Mouse (Mus musculus): Measurements from ENCODE around the gene Cntnap5a.
"Not testable (repeated sequence)": the region's sequence is repeated elsewhere in the genome, so short reads cannot be mapped to it uniquely, and the experiment has no call there.

Cntnap5a gene

GRCm38 (mm10) chr1:116107010-116107723 is 422.6 kb downstream of the Cntnap5a start:
- DNase-seq = no peak

- no peak for DNase-seq
Observed at GRCm38 (mm10) chr1:116107724-116108058, 423.1 kb downstream of the Cntnap5a start.

DNA sequence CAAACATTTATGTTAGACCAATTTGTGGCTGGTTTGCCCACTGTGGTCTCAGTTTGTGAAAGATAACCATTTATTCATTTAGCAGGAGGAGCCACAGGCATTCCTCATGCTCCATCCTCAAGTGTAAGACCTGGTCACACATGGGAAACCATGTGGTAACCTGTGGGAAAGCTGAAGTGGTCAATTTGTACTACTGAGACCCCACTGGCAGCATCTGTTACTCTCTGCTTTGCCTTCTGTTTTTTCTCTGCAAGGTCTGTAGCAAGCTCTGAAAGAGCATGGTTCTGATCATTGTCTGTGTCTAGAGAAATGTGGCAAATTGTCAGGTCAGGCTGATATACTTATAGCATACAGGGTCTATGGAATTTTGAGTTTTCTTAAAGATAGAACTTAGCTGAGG is 423.8 kb downstream of the Cntnap5a start:
- DNase-seq = no peak

DNA sequence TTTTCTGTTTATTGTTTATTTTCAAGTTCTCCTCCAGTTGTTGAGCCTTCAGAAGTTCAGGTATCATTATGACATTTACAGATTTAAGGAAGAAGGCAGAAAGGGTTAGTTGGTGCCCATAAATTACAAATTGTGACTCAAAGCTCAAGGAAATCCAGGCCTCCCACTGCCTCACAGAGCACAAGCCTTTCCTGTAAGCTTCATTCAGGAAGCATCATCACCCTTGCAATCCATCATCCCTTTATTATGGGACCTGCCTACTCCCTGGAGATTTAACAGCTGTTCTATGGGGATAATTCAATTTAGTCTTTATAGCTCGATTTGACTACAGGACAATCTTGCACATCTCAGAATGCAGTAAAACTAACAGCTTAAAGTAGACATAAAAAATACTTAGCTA is 441.2 kb downstream of the Cntnap5a start:
- DNase-seq = no peak

- DNase-seq = no peak
Observed at GRCm38 (mm10) chr1:116127085-116127484, 442.5 kb downstream of the Cntnap5a start.

GRCm38 (mm10) chr1:116128450-116129246 is 444.1 kb downstream of the Cntnap5a start:
- DNase-seq = no peak

DNA sequence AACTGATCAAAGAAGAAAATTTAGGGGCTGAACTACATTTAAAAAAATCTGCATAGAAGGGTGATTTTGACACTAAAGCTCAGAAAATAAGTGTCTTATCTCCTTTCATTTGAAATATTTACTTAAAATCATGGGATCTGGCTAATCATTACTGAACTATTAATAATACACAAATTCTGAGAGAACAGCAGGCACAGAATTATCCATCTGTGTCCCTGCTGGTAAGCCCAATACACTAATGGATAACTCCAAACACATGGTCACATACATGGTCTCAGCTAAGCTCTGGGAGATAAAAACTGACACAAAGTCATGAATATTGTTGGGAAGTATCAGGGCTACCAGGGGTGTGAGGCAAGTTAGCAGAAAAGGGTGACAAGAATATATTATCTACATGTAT is 447.9 kb downstream of the Cntnap5a start:
- no peak for DNase-seq

DNA sequence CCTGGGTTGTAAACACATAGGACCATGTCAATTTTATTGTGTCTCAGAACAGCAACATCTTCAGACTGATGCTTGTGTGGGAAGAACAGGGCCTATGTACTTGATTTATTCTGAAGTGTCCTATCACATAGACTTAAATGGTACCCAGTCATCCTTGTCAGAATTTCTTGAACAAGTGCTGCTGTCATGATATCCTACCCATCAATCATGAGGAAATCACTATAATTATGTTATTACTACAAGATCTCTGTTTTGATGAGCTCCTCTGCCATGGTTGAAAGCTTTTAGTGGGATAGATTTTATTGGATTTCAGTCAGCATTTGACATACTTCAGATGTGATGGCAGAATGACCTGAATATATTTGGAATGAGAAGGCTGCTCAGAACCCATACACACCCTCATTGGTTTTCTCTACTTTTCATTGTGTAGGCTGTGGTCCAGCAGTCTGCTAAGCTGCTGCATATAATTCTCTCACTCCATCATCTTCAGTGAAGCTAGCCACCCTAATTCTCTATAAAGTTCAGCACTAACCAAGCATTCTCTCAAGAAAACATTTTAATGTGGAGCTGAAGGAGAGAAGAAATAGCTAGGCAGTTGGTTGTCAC is 465.3 kb downstream of the Cntnap5a start:
- DNase-seq = no peak

GRCm38 (mm10) chr1:116184471-116184870 is 499.9 kb downstream of the Cntnap5a start:
- DNase-seq = no peak

DNA sequence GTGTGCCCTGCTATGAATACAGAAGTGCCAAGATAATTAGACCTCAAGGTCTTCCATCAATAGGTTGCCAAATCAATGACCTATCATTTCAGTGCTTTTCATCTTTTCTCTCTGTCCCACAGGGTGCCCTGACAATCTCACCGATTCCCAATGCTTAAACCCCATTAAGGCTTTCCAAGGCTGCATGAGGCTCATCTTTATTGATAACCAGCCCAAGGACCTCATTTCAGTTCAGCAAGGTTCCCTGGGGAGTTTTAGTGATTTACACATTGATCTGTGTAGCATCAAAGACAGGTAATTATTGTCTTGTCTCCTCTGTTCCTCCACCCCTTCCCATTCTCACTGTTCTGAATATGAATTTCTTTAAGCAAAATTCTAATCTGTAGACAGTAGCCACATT is 503.6 kb downstream of the Cntnap5a start:
- not testable (repeated sequence) for DNase-seq

- DNase-seq = no peak
Observed at GRCm38 (mm10) chr1:116192299-116192698, 507.7 kb downstream of the Cntnap5a start.

DNA sequence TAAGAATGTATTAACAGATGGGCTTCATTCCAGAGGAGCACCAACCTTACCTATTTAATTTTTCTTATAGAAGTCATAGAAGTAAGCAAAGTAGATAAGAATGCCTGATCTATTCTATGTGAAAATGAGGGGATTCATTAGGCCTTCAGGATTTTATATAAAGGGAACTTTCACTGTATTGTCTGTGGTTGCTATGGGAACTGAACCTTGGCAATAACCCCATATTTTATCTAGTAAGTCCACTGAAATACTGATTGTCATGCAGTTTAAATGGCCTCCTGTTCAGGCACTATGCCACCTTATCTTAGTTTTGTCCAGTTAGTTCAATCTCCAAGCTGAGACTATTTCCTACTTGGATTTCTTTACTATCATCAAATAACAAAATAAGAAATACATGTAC is 532.3 kb downstream of the Cntnap5a start:
- no peak for DNase-seq

- no peak for DNase-seq
Observed at GRCm38 (mm10) chr1:116240538-116240937, 556.0 kb downstream of the Cntnap5a start.

- no peak for DNase-seq
Observed at GRCm38 (mm10) chr1:116243856-116244255, 559.3 kb downstream of the Cntnap5a start.

DNA sequence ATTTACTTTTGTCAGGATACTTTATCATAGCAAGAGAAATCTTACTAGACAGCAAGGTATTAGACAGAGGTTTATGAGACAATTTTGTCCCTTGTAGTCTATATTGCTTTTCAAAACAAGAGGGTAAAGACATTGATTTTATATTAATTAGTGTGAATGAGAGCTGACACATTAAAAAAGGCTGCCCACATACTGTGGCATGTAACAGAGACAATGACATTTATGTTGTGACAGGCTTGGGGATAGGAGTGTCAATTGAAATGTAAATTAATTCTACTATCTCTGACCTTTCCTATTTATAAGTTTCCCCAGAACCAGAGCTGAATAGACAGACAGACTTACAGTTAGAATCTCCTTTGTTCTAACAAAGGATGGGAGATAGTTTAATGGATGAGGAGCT is 596.6 kb downstream of the Cntnap5a start:
- DNase-seq = no peak

DNA sequence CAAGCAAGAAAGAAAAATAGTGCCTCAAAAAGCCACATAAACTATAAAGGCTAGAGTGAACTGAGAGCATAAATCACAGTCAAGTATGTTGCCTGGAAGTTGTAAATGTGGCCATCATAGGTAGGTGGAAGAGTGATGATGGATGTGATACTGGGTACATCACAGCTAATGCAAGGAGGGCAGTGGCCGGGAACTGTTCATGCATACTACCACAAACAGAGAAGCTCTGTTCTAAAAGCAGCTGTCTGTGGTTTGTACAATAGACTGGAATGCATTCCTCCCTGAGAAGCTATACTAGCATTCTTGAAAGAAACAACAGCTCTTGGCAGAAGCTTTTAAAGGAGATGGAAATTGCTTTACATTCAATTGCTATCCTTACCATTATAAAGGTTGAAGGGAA is 599.4 kb downstream of the Cntnap5a start:
- no peak for DNase-seq

DNA sequence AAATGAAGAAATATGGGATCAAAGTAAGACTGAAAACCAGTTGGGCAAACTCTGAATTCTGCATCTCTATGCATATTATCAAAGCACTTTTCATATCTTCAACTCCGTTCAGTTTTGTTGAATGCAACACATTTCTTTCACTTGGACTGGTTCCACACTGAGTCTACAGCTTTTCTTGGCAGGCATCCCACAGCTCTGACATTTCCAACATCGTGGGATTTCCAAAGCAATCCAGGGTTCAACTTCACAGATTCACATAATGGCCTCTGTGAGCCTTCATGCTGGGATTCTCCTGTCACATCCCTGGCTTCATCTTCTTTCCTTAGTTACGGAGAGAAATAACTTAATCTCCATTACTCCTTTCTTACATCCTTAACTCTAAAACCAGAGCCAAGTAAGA is 622.0 kb downstream of the Cntnap5a start:
- DNase-seq = peak; percentile 4

DNA sequence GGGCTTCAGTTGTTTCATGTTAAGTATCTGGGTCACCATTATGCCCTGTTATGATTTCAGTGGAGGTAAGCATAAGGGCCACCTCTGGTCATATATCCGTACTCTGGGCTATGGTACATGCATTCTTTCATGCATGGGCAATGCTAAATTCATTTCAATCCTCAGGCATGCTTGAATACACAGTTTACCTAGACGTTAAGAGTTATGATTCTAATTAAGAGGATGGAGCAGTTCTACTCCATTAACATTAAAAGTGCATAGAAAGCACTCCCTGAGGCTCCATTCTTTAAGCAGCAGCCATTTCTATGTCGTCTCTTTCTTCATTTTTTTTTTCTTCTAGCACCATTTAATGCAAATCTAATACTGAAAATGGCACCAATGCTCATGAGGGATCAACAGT is 627.0 kb downstream of the Cntnap5a start:
- no peak for DNase-seq

DNA sequence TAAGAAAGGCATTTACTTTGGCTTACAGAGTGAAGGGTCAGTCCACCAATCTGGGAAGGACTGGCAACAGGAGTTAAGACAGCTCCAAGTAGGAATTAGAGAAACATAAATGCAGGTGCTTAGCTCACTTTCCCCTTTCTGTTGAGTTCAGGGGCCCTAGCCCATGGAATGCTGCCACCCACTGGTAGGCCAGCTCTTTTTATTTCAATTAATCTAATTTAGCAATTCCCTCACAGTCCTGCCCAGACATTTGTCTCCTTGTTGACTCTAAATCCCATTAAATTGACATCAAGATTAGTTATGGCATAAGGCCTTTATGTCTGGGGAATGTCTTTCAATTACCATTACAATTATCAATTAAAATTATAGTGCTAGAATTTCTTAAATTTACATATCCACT is 628.7 kb downstream of the Cntnap5a start:
- peak; percentile 4 for DNase-seq

- DNase-seq = no peak
Observed at GRCm38 (mm10) chr1:116324505-116324904, 639.9 kb downstream of the Cntnap5a start.

DNA sequence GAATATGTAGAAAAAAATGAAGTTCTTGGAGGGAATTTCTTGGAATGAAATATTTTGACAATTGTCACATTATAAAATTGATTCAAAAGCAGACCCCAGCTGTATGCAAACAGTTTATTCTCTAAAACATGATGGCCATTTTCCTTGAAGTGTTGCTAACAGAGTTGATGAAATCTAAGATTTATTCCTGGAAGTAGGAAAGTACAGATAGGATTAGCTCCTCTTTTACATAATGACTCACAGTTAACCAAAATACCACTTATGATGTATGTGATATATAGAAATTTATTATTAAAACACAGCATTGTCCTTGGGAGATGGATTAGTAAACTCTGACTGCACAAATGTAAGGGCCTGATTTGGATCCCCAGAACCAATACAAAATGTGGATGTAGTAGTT is 669.1 kb downstream of the Cntnap5a start:
- DNase-seq = no peak

DNA sequence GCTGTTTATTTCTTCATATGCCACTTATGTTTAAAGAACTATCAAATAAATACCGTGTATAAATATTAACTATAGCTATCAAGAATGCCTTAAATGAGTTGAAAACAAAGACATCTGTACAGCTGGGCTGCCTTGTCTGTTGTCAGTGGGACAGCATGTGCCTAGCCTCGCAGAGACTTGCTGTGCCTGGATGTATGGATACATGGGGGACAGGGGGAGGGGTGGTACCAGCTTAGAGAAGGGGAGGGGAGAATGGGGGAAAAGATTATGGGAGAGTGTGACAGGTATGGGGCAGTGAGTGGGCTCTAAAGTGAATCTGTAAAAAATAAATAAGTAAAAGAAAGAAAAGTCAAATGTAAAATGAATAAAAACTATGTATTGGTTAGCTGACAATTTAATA is 681.0 kb downstream of the Cntnap5a start:
- DNase-seq = no peak

DNA sequence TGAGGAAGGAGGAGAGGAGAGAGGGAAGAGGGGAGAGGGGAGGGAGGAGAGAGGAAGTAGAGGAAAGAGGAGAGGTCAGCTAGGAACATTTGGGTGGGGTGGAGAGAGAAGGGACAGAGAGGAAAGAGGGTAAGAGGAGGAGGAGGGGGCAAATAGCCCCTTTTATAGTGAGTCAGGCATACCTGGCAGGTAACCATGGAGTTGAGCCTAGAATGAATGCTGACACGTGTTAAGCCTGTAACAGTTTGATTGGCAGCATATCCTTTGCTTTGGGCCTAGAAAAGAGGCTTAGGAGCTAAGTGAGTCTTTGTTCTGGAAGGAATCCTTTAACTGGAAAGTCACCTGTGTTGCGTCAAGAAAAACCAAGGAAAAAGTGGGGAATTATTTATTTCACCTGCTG is 681.6 kb downstream of the Cntnap5a start:
- no peak for DNase-seq

DNA sequence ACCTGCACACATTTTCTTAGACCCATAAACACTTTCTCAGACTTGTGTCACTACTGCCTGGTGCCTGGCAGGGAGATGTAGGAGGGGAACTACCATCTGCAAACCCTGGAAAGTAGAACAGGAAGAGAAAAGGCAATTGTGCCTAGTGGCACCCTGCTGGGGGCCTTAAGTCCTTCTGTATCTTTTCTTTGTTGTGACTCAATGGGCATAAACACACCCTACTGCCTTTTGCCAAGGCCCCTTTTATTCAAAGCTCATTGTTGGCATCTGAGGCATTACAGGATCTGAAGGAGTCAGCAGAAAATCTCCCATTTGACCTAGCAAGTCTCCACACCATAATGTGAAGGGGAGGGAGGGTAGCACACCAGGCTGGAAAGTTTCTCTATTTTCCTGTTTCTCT is 682.2 kb downstream of the Cntnap5a start:
- no peak for DNase-seq

Measured in liver (tissue).